Mouse (Mus musculus): ENCODE measurements around the gene Snrnp200. TPM values are rescaled to one million over a fixed set of nuclear protein-coding genes. Genes with fewer than 3 reads are reported as not detected.
"Not testable (repeated sequence)": the region's sequence is repeated elsewhere in the genome, so short reads cannot be mapped to it uniquely, and the experiment has no call there.

The Snrnp200 gene
- total and polyA plus RNA-seq, 3 experiments: 67.5 to 137 (median 122) TPM

- H3K79me2 ChIP-seq (ENCODE audit: control insufficient read depth, insufficient read depth, low read length, poor library complexity): peaks cover 47% of the 10 kb centered on the region
- no peaks in the 10 kb centered on the region for H3K9me3 ChIP-seq (replicated peaks; ENCODE audit: insufficient read depth, low read length)
- peak; percentile 62 for DNase-seq (ENCODE audit: low read depth, low spot score)
- H3K4me1 ChIP-seq (ENCODE audit: control insufficient read depth in 1 of 2, insufficient read depth in 2 of 2, low read length in 2 of 2): peaks cover 0 to 7% of the 10 kb centered on the region in 2 experiments; a peak in 3 of 4 replicates
- H3K9ac ChIP-seq (ENCODE audit: control insufficient read depth, low read depth, low read length, poor library complexity, severe bottlenecking): peak overlapping the region; percentile 76
- H3K36me3 ChIP-seq (ENCODE audit: control insufficient read depth in 1 of 2, insufficient read depth in 2 of 2, low read length in 2 of 2): peaks cover 0 to 15% of the 10 kb centered on the region in 2 experiments; a peak in 2 of 4 replicates
- H3K27me3 ChIP-seq (ENCODE audit: control insufficient read depth in 1 of 2, insufficient read depth in 2 of 2, low read length in 2 of 2): no peaks in the 10 kb centered on the region
- peak overlapping the region; percentile 62 to 79 for H3K4me3 ChIP-seq (ENCODE audit: control insufficient read depth in 1 of 2, insufficient read depth in 1 of 2, low read depth in 2 of 2, low read length in 2 of 2)
- no peak overlapping the region for H3K27ac ChIP-seq (ENCODE audit: control insufficient read depth, low read depth, low read length)
- TF ChIP-seq NELFE (IDR thresholded peaks at IDR 0.05; ENCODE audit: low read depth, low read length) (no peak), SIN3A (IDR thresholded peaks at IDR 0.05; ENCODE audit: low read length) (peak; percentile 44)
Observed at GRCm38 (mm10) chr2:127271042-127271515, 62.9 kb downstream of the Snrnp200 start.

- TF ChIP-seq TBP (IDR thresholded peaks at IDR 0.05; ENCODE audit: low read depth, low read length): peak; percentile 87
- DNase-seq (ENCODE audit: low read depth, low spot score); H3K9ac ChIP-seq (ENCODE audit: control insufficient read depth, low read depth, low read length, poor library complexity, severe bottlenecking); H3K27me3 ChIP-seq (ENCODE audit: control insufficient read depth in 1 of 2, insufficient read depth in 2 of 2, low read length in 2 of 2); H3K9me3 ChIP-seq (replicated peaks; ENCODE audit: insufficient read depth, low read length); H3K4me1 ChIP-seq (ENCODE audit: control insufficient read depth in 1 of 2, insufficient read depth in 2 of 2, low read length in 2 of 2); H3K4me3 ChIP-seq (ENCODE audit: control insufficient read depth in 1 of 2, insufficient read depth in 1 of 2, low read depth in 2 of 2, low read length in 2 of 2); H3K27ac ChIP-seq (ENCODE audit: control insufficient read depth, low read depth, low read length): not testable (repeated sequence)
- peaks cover 0 to 15% of the 10 kb centered on the region in 2 experiments; a peak in 2 of 4 replicates for H3K36me3 ChIP-seq (ENCODE audit: control insufficient read depth in 1 of 2, insufficient read depth in 2 of 2, low read length in 2 of 2)
- H3K79me2 ChIP-seq (ENCODE audit: control insufficient read depth, insufficient read depth, low read length, poor library complexity): peaks cover 53% of the 10 kb centered on the region
Observed at GRCm38 (mm10) chr2:127272049-127272448, 63.9 kb downstream of the Snrnp200 start.

- Histone ChIP-seq H3K27me3 (ENCODE audit: control insufficient read depth in 1 of 2, insufficient read depth in 2 of 2, low read length in 2 of 2) (no peaks in the 10 kb centered on the region), H3K4me1 (ENCODE audit: control insufficient read depth in 1 of 2, insufficient read depth in 2 of 2, low read length in 2 of 2) (peaks cover 0 to 7% of the 10 kb centered on the region in 2 experiments; a peak in 3 of 4 replicates), H3K9me3 (replicated peaks; ENCODE audit: insufficient read depth, low read length) (no peaks in the 10 kb centered on the region), H3K27ac (ENCODE audit: control insufficient read depth, low read depth, low read length) (no peak overlapping the region), H3K9ac (ENCODE audit: control insufficient read depth, low read depth, low read length, poor library complexity, severe bottlenecking) (no peak overlapping the region), H3K4me3 (ENCODE audit: control insufficient read depth in 1 of 2, insufficient read depth in 1 of 2, low read depth in 2 of 2, low read length in 2 of 2) (no peak overlapping the region), H3K79me2 (ENCODE audit: control insufficient read depth, insufficient read depth, low read length, poor library complexity) (peaks cover 55% of the 10 kb centered on the region), H3K36me3 (ENCODE audit: control insufficient read depth in 1 of 2, insufficient read depth in 2 of 2, low read length in 2 of 2) (peaks cover 0 to 15% of the 10 kb centered on the region in 2 experiments; a peak in 2 of 4 replicates)
- TF ChIP-seq CHD1 (IDR thresholded peaks at IDR 0.05; ENCODE audit: low read depth, low read length) (no peak), ZNF384 (IDR thresholded peaks at IDR 0.05; ENCODE audit: low read depth, low read length) (no peak), NRF1 (IDR thresholded peaks at IDR 0.05; ENCODE audit: insufficient read depth, low read depth, low read length, poor library complexity, severe bottlenecking) (no peak)
- DNase-seq (ENCODE audit: low read depth, low spot score): no peak
Observed at GRCm38 (mm10) chr2:127272806-127273205, 64.6 kb downstream of the Snrnp200 start.

- TF ChIP-seq SMC3 (IDR thresholded peaks at IDR 0.05; ENCODE audit: low read depth, low read length): no peak
- no peak for TF ChIP-seq BHLHE40 (IDR thresholded peaks at IDR 0.05; ENCODE audit: borderline replicate concordance, low read depth, low read length)
- no peak for TF ChIP-seq MAFK (IDR thresholded peaks at IDR 0.05; ENCODE audit: borderline replicate concordance, low read depth, low read length)
- TF ChIP-seq TBP (IDR thresholded peaks at IDR 0.05; ENCODE audit: low read depth, low read length): no peak
- no peak for TF ChIP-seq TAL1 (IDR thresholded peaks at IDR 0.05; ENCODE audit: low read length)
- TF ChIP-seq MXI1 (IDR thresholded peaks at IDR 0.05; ENCODE audit: low read depth, low read length): no peak
- no peak for TF ChIP-seq CHD2 (IDR thresholded peaks at IDR 0.05; ENCODE audit: low read length)
- TF ChIP-seq ELF1 (IDR thresholded peaks at IDR 0.05; ENCODE audit: low read depth, low read length): no peak
- TF ChIP-seq MEF2A (IDR thresholded peaks at IDR 0.05; ENCODE audit: extremely low read depth, insufficient replicate concordance, low read depth, low read length, poor library complexity, severe bottlenecking): no peak
- no peak for TF ChIP-seq MYC (IDR thresholded peaks at IDR 0.05; ENCODE audit: low read depth, low read length)
- no peak for TF ChIP-seq CTCF (IDR thresholded peaks at IDR 0.05 in 2 of 3, conservative IDR thresholded peaks at IDR 0.05 in 1 of 3; ENCODE audit: control insufficient read depth in 1 of 3, insufficient read depth in 1 of 3, low read depth in 2 of 3, low read length in 3 of 3, poor library complexity in 1 of 3, severe bottlenecking in 1 of 3)
- TF ChIP-seq ZKSCAN1 (IDR thresholded peaks at IDR 0.05; ENCODE audit: low read depth, low read length): no peak
- TF ChIP-seq ZNF384 (IDR thresholded peaks at IDR 0.05; ENCODE audit: low read depth, low read length): no peak
- no peak for TF ChIP-seq POLR2AphosphoS2 (IDR thresholded peaks at IDR 0.05; ENCODE audit: low read length)
- TF ChIP-seq SIN3A (IDR thresholded peaks at IDR 0.05; ENCODE audit: low read length): no peak
- no peak for TF ChIP-seq USF1 (IDR thresholded peaks at IDR 0.05; ENCODE audit: low read depth, low read length)
- Histone ChIP-seq H3K36me3 (ENCODE audit: control insufficient read depth in 1 of 2, insufficient read depth in 2 of 2, low read length in 2 of 2) (peaks cover 1 to 15% of the 10 kb centered on the region in 2 experiments; a peak in 2 of 4 replicates), H3K79me2 (ENCODE audit: control insufficient read depth, insufficient read depth, low read length, poor library complexity) (peaks cover 62% of the 10 kb centered on the region), H3K27ac (ENCODE audit: control insufficient read depth, low read depth, low read length) (no peak overlapping the region), H3K4me3 (ENCODE audit: control insufficient read depth in 1 of 2, insufficient read depth in 1 of 2, low read depth in 2 of 2, low read length in 2 of 2) (no peak overlapping the region), H3K4me1 (ENCODE audit: control insufficient read depth in 1 of 2, insufficient read depth in 2 of 2, low read length in 2 of 2) (peaks cover 0 to 7% of the 10 kb centered on the region in 2 experiments; a peak in 3 of 4 replicates), H3K9me3 (replicated peaks; ENCODE audit: insufficient read depth, low read length) (no peaks in the 10 kb centered on the region), H3K27me3 (ENCODE audit: control insufficient read depth in 1 of 2, insufficient read depth in 2 of 2, low read length in 2 of 2) (no peaks in the 10 kb centered on the region), H3K9ac (ENCODE audit: control insufficient read depth, low read depth, low read length, poor library complexity, severe bottlenecking) (no peak overlapping the region)
- no peak for DNase-seq (ENCODE audit: low read depth, low spot score)
Observed at GRCm38 (mm10) chr2:127274590-127274989, 66.4 kb downstream of the Snrnp200 start.

Data from MEL (cell line).